Mouse (Mus musculus) adipocyte (in vitro differentiated cells): ENCODE measurements around the gene Erf.

Source experiments
- DNase-seq: peaks from one replicate; pipeline ENCODE4 v3.0.0-alpha.2; 2016; ENCODE audit warnings: low spot score

Gene Erf

DNA sequence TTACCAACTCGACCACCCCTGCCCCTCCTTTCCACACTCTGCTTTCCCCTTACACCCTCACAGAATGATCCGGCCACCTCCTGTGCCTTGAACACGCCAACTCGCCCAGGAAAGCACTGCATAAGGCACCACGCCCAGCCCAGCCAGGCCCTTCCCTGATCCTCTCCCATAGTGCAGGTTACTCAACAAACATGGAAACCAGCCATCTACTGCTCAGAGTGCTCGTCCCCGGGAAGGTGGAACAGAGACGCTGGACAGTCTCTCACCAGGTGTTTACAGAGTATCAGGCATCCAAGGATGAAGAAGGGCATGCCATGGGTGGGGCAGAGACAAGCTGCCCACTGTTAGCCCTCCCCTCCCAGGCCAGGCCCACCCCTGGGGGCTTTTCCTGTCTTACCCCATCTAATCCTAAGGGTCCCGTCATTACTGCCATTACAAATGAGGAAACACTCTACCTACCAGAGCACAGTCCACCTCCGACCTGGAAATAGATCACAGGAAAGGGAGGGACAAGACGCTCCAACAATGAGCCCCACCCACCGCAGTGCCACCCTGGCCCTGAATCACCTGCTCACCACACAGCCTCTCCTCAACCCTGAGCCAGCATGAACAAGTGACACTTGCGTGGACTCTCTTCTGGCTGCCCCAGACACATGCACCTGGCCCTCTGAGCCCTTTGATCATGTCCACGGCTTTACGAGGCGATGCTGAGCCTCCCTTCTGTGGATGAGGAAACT lies 44.3 kb downstream of the Erf start:
- DNase-seq = no peak

DNA sequence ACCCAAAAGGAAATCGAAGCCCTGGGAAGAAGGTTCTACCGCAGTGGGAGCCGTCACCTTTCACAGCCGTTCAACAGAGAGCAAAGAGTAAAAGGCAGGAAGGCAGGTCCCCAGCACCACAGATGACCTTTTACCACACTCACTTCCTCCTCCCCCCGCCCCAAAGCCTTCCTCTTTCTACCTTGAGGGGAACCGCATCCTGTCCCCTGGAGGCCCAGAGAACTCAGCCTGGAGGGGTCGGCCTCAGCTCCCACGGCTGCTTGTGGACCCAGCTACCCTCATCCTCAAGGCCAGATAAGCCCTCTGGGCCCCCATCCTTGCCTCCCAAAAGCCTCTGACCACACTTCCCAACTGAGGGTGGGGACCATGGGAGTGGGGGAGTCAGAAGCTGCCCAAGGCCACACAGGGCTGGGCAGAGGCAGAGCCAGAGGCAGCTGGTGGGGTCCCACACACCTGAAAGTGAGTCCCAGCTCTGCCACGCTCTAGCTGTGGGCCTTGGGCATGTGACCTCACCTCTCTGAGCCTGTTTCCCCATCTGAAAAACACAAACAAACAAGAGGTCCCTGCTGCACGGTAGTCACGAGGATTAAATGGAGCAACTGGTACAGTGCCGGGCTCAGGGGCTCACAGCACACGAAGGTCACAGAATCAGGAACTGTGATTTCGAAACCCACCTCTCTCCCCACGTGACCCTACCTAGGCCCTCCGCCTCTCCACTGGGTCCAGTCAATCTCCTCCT lies 45.0 kb downstream of the Erf start:
- DNase-seq = no peak

DNA sequence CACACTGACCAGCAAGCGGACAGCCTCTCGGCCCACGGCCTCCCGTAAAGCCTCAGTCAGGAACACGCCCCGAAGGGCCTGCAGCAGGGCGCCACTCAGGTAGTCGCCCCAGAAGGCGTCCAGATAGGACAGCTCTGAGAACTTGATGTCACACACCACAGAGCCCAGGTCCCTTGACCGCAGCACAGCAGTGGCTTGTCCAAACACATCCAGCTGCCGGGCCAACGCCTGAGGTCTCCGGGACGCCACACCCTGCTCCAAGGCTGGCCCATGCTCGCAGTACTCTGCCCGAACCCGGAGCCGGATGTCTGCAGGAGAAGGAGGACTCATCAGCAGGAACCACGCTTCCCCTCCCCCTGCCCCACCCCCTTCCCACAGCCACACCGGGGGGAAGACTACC lies 46.9 kb downstream of the Erf start:
- no peak for DNase-seq

DNA sequence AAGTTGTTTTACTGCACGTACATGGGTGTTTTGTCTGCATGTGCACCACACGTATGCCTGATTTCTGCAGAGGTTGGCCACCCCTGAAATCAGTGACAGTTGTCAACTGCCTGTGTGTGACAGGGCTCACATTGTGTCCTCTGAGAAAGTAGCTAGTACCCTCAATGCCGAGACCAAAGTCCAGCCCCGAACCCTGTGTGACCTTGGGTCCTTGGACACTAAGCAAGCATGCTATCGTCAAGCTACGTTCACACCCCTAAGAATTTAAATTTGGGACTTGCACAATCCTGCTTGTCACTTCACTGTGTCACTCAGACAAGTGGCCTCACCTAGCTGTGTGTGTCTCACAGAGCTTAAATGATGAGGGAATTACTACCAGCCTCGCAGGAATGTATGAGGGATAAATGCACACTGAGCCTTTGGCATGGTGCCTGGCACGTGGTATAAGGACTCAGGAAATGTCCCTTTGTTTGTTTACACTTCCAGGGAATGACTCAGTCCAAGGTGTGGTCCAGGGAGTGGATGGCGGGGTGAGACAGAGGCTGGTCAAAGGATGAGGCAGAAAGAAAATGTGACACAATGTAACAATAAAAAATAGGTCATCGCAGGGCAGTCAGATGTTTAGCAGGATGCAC lies 53.1 kb downstream of the Erf start:
- no peak for DNase-seq

DNA sequence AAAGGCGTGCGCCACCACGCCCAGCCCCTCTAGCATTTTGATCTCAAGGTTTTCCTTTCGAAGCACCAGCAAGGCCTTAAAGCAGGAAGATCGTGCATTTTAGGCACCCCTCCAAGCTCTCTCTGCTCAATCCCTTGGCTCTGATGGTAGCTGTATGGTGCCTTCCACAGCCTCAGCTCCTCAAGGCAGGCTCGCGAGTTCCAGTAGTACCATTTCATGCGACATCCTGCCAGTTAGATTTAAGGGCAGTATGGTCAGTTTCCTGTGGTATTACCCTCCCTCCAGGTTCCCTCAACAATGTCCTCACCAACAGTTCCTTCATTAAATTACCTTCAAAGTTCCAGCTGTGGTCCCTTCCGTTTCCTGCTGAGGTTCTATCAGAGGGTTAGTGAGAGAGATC lies 54.5 kb downstream of the Erf start:
- no peak for DNase-seq

DNA sequence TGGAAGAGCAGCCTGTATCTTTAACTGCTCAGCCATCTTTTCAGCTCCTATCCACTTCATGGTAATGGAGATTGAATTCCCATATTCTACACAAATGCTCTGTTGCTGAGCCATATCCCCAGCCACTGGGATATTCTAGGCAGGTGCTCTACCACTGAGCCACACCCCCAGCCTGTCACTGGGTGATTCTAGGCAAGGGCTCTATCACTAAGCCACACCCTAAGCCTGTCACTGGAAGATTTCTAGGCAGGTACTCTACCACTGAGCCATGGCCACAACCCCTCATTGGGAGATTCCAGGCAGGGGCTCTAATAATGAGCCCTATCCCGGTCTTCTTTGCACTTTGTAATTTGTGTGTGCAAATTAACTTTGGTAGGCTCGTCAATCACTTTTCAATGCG lies 55.4 kb downstream of the Erf start:
- DNase-seq = no peak
